ENCODE assay signal across 9 mouse cellular contexts in genomic region chr7:84328770-84329169, GRCm38 (mm10).
DNase-seq lines count a peak whose midpoint lies in the region; ATAC-seq and TF ChIP-seq lines count a peak whose summit lies in the region.
"Had no signal": no experiment of that assay in that cellular context is flagged by ENCODE, and none has a peak within 500 bp of the region (broad histone marks: within the 10 kb centered on the region; RNA-seq: fewer than 3 reads in every experiment).

No protein-coding gene starts in this region.

- H3K9me3 ChIP-seq in heart, embryonic 13.5 days: no peaks in the 10 kb centered on the region
- no peaks in the 10 kb centered on the region for H3K9me3 ChIP-seq in neural tube, embryonic 14.5 days (ENCODE audit: control insufficient read depth, low read length)
- no peaks in the 10 kb centered on the region for H3K9me3 ChIP-seq in hindbrain, embryonic 14.5 days (ENCODE audit: control insufficient read depth, low read length)
- H3K9me3 ChIP-seq in liver, postnatal 0 days (ENCODE audit: low read length): no peaks in the 10 kb centered on the region
- no peaks in the 10 kb centered on the region for H3K9me3 ChIP-seq in intestine, embryonic 16.5 days (ENCODE audit: control insufficient read depth, low read length)
- no peaks in the 10 kb centered on the region for H3K9me3 ChIP-seq in liver, embryonic 12.5 days (replicated peaks)

- peak overlapping the region; percentile 8; the same call in 1 of the 2 replicates for H3K4me2 ChIP-seq in heart, embryonic 13.5 days
- H3K4me2 ChIP-seq in neural tube, embryonic 14.5 days (ENCODE audit: low read depth, low read length): no peak overlapping the region
- no peak overlapping the region for H3K4me2 ChIP-seq in hindbrain, embryonic 14.5 days (replicated peaks)
- no peak overlapping the region for H3K4me2 ChIP-seq in liver, postnatal 0 days (ENCODE audit: low read depth, low read length)
- H3K4me2 ChIP-seq in intestine, embryonic 16.5 days (ENCODE audit: low read depth, low read length): no peak overlapping the region
- no peak overlapping the region for H3K4me2 ChIP-seq in liver, embryonic 12.5 days

- DNase-seq in heart, adult 18-20 months: no peak
- no peak for DNase-seq in neural tube, embryonic 10.5 days (ENCODE audit: extremely low spot score, low spot score)
- DNase-seq in hindbrain, embryonic 14.5 days (ENCODE audit: low spot score): no peak
- no peak for DNase-seq in liver, postnatal 0 days

- peaks cover 58% of the 10 kb centered on the region for H3K4me1 ChIP-seq in heart, embryonic 13.5 days
- peaks cover 22% of the 10 kb centered on the region; the same call in 1 of the 2 replicates for H3K4me1 ChIP-seq in neural tube, embryonic 14.5 days (ENCODE audit: control insufficient read depth, insufficient read depth, low read length)
- peaks cover 20% of the 10 kb centered on the region for H3K4me1 ChIP-seq in hindbrain, embryonic 14.5 days (replicated peaks; ENCODE audit: control insufficient read depth, insufficient read depth, low read length)
- H3K4me1 ChIP-seq in liver, postnatal 0 days (ENCODE audit: insufficient read depth): no peaks in the 10 kb centered on the region
- H3K4me1 ChIP-seq in intestine, embryonic 16.5 days (ENCODE audit: control insufficient read depth, insufficient read depth, low read length): peaks cover 7% of the 10 kb centered on the region; the same call in 1 of the 2 replicates
- H3K4me1 ChIP-seq in liver, embryonic 12.5 days: no peaks in the 10 kb centered on the region

- TF ChIP-seq EP300 in liver, postnatal 0 days (IDR thresholded peaks at IDR 0.05; ENCODE audit: low read depth): no peak

- peak overlapping the region; percentile 17; the same call in 1 of the 2 replicates for H3K9ac ChIP-seq in heart, embryonic 13.5 days
- no peak overlapping the region for H3K9ac ChIP-seq in neural tube, embryonic 14.5 days (replicated peaks; ENCODE audit: low read depth, low read length)
- H3K9ac ChIP-seq in hindbrain, embryonic 14.5 days: no peak overlapping the region
- H3K9ac ChIP-seq in liver, postnatal 0 days (replicated peaks): no peak overlapping the region
- H3K9ac ChIP-seq in intestine, embryonic 16.5 days (ENCODE audit: low read depth, low read length): no peak overlapping the region
- H3K9ac ChIP-seq in liver, embryonic 12.5 days: no peak overlapping the region
- H3K9ac ChIP-seq: liver, embryonic 14.5 days had no signal

- no peaks in the 10 kb centered on the region for H3K36me3 ChIP-seq in heart, embryonic 13.5 days
- peaks cover 8% of the 10 kb centered on the region for H3K36me3 ChIP-seq in neural tube, embryonic 14.5 days (ENCODE audit: control insufficient read depth, insufficient read depth, low read length)
- H3K36me3 ChIP-seq in hindbrain, embryonic 14.5 days (replicated peaks; ENCODE audit: control insufficient read depth, insufficient read depth): 0 out of 2 replicates have a peak, but pooled peaks cover 3% of the 10 kb centered on the region
- H3K36me3 ChIP-seq in liver, postnatal 0 days (replicated peaks; ENCODE audit: insufficient read depth, low read length): no peaks in the 10 kb centered on the region
- no peaks in the 10 kb centered on the region for H3K36me3 ChIP-seq in intestine, embryonic 16.5 days (ENCODE audit: control insufficient read depth, insufficient read depth, low read length)
- no peaks in the 10 kb centered on the region for H3K36me3 ChIP-seq in liver, embryonic 12.5 days

- ATAC-seq in heart, embryonic 13.5 days (ENCODE audit: extremely low read depth, insufficient number of reproducible peaks, low FRiP score, low TSS enrichment): no peak
- ATAC-seq in neural tube, embryonic 14.5 days (ENCODE audit: low read depth): peak; percentile 9; the same call in 1 of the 2 replicates
- peak; percentile 46; the same call in 1 of the 2 replicates for ATAC-seq in hindbrain, embryonic 14.5 days (ENCODE audit: low FRiP score)
- ATAC-seq in liver, postnatal 0 days: no peak
- no peak for ATAC-seq in intestine, embryonic 16.5 days
- ATAC-seq in liver, embryonic 12.5 days: no peak

- H3K27ac ChIP-seq in heart, embryonic 13.5 days (replicated peaks): peak overlapping the region; percentile 78
- H3K27ac ChIP-seq in neural tube, embryonic 14.5 days (ENCODE audit: low read depth, low read length): peak overlapping the region; percentile 2; the same call in 1 of the 2 replicates
- H3K27ac ChIP-seq in hindbrain, embryonic 14.5 days: no peak overlapping the region
- H3K27ac ChIP-seq in liver, postnatal 0 days (ENCODE audit: low read depth): no peak overlapping the region
- no peak overlapping the region for H3K27ac ChIP-seq in intestine, embryonic 16.5 days (ENCODE audit: low read length)
- H3K27ac ChIP-seq in liver, embryonic 12.5 days: no peak overlapping the region
- H3K27ac ChIP-seq: liver, embryonic 14.5 days had no signal

- TF ChIP-seq CTCF in liver, postnatal 0 days (IDR thresholded peaks at IDR 0.05; ENCODE audit: low read depth): no peak

- 26% methylated on average over 1 of the region's 1 CpGs for WGBS in heart, embryonic 13.5 days
- WGBS in neural tube, embryonic 14.5 days: 34% methylated on average over 1 of the region's 1 CpGs
- 69% methylated on average over 1 of the region's 1 CpGs for WGBS in hindbrain, embryonic 14.5 days
- 29% methylated on average over 1 of the region's 1 CpGs for WGBS in liver, postnatal 0 days (ENCODE audit: insufficient replicate concordance)
- WGBS in intestine, embryonic 16.5 days: 74% methylated on average over 1 of the region's 1 CpGs
- 8% methylated on average over 1 of the region's 1 CpGs for WGBS in liver, embryonic 12.5 days (ENCODE audit: insufficient replicate concordance)

- no peaks in the 10 kb centered on the region for H3K27me3 ChIP-seq in heart, embryonic 13.5 days (replicated peaks)
- H3K27me3 ChIP-seq in neural tube, embryonic 14.5 days (ENCODE audit: control insufficient read depth, insufficient read depth, low read length): no peaks in the 10 kb centered on the region
- H3K27me3 ChIP-seq in hindbrain, embryonic 14.5 days (ENCODE audit: control insufficient read depth, insufficient read depth, low read length): no peaks in the 10 kb centered on the region
- H3K27me3 ChIP-seq in liver, postnatal 0 days (ENCODE audit: insufficient read depth, low read length): no peaks in the 10 kb centered on the region
- H3K27me3 ChIP-seq in intestine, embryonic 16.5 days (replicated peaks; ENCODE audit: control insufficient read depth, insufficient read depth, low read length): no peaks in the 10 kb centered on the region
- no peaks in the 10 kb centered on the region for H3K27me3 ChIP-seq in liver, embryonic 12.5 days (replicated peaks)

- H3K4me3 ChIP-seq in heart, embryonic 13.5 days: no peak overlapping the region
- no peak overlapping the region for H3K4me3 ChIP-seq in neural tube, embryonic 14.5 days (ENCODE audit: low read depth, low read length)
- no peak overlapping the region for H3K4me3 ChIP-seq in hindbrain, embryonic 14.5 days (replicated peaks; ENCODE audit: low read length)
- no peak overlapping the region for H3K4me3 ChIP-seq in liver, postnatal 0 days (ENCODE audit: low read depth, low read length)
- no peak overlapping the region for H3K4me3 ChIP-seq in intestine, embryonic 16.5 days (ENCODE audit: low read length)
- no peak overlapping the region for H3K4me3 ChIP-seq in liver, embryonic 12.5 days

Comparison
In these comparisons a context has a peak if more than half of its experiments do, and no peak if none do; other contexts are left out.
1. ATAC-seq: peak in neural tube, embryonic 14.5 days (single experiment) and hindbrain, embryonic 14.5 days (single experiment); none in heart, embryonic 13.5 days (single experiment), liver, postnatal 0 days (single experiment), intestine, embryonic 16.5 days (single experiment) and liver, embryonic 12.5 days (single experiment).
2. H3K27ac ChIP-seq: peak in heart, embryonic 13.5 days (single experiment) and neural tube, embryonic 14.5 days (single experiment); none in hindbrain, embryonic 14.5 days (single experiment), liver, postnatal 0 days (single experiment), intestine, embryonic 16.5 days (single experiment) and liver, embryonic 12.5 days (single experiment).